Mouse (Mus musculus) embryo, embryonic 11 days (tissue): Measurements from ENCODE around the gene Btbd19.
A peak's percentile ranks its signal among the peaks of the same experiment; 100 is the strongest.

Experiments
- DNase-seq: peaks from one replicate; pipeline ENCODE4 v3.0.0-alpha.2; 2015

The Btbd19 gene

DNA sequence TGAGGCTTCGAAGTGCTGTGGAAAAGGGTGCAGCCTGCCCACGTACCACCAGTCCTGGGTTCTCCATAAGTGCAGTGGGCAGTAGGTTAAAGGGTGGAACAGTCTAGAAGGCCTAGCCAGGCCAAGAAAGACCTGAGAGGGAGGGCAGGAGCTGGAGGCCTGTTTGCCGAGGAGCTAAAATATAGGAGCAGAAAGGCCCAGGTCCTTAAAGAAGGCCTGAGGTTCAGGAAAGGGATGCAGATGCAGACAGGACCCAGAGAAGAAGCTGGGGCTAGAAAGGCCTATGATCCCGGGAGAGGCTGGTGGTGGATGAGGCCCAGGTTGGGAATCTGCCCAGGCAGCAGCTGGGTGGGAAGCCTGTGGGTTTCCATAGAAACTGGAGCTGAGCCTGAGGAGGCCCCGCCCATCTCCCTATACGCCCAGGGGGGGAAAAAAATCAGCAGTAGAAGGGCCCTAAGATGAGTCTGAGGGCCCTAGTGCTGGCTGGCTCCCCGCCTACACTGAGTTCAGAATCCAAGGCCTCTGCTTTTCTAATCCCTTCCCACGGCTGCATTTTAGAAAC, at the start of gene Btbd19:
Gene Btbd19 (minus strand): TSS at position 378 of the 562 bp plus-strand sequence.
- peak; percentile 70 for DNase-seq

DNA sequence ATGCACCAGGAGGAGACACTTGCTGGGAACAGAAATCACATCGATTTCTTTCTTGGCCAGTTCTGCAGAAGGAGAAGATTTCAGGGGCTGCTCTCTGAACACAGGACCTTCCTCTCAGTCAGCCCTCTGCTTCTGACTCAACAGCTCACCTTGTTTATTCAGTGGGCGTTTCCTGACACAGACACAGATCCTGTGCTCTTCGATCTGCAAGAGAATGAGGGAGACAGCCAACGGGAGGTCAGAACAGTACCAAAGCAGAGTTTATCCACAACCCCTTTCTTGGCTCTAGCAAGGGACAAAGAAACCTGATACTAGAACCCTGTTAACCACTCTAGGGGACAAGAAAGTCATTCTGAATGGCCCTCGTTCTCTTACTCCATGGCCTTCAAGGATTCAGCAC, 44.4 kb upstream of the Btbd19 start:
- DNase-seq, result no peak

DNA sequence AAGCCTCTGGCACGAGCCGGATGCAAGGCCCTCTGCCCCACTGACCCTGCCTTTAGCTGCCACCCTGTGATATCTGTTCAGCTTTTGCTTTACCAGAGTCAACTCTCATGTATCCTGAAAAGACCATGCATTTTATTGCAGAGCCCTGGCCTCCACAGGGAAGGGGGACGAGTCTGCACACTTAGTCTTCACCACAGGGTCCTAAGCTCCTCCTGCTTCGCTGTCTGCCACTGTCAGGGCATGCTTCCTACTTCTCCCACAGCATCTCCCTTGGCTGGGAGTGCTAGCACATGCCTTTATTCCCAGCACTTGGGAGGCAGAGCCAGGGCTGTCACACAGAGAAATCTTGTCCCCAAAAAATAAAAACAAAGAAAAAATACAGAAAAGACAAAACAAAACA, 35.7 kb upstream of the Btbd19 start:
- DNase-seq, result no peak

DNA sequence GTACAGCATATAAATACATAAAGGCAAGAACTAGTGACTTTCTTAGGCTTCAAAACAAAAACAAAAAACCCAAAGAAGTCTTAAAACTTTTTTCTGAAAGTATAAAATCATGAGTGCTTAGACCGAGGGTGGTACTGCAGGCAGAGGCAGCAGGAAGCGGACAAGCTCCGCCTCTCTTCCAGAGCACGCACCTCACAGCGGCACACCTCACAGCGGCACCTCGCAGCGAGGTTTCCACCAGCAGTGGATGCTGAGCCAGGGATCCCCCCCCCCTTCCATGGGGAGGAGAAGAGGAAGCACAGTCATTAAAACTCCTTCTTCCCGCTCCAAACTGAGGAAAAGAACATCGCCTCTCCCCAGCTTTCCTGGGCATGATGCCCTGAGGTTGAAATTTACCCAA, 34.1 kb upstream of the Btbd19 start:
- DNase-seq, result no peak

DNA sequence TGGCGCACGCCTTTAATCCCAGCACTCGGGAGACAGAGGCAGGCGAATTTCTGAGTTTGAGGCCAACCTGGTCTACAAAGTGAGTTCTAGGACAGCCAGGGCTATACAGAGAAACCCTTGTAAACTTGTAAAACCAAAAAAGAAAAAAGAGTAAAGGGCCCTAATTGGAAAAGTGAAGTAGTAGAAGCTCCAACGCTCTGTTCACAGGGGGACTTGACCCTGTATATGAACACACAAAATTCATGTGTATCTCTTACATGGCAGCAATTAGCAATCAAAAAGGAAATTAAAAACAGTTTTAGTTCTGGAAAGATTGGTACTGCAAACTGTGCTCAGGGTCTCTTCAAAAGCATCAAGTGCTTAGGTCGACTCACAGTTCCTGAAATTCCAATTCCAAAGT, 30.8 kb upstream of the Btbd19 start:
- no peak for DNase-seq

DNA sequence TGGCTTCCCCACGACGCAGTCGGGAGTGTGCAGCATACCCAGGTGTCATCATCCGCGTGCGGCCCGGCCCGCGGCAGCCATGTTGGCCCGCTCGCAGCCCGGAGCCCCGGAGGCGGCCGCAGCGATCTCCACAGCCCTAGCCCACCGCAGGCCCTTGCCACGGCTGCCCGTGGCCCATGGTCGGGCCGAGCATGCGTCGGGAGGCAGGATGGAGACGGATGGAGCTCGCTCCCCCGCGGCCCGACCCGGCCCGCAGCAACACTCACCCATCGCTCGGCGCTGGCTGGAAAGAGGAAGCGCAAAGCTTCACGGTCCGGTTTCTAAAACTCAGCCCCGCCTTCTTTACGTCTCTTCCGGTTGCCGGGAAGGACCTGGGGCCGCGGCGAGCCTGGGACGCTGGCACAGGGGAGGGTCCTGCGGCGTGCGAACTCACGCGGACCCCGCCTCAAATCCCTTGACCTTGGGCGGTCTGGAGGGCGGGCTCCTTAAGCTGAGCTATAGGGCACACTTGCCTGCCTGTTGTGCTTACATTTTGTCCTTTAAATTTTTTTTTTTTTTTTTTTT, 30.3 kb upstream of the Btbd19 start, which contains the start of gene Rps8:
Gene Rps8 (minus strand): TSS at position 452 of the 564 bp plus-strand sequence.
- DNase-seq, result peak; percentile 97

DNA sequence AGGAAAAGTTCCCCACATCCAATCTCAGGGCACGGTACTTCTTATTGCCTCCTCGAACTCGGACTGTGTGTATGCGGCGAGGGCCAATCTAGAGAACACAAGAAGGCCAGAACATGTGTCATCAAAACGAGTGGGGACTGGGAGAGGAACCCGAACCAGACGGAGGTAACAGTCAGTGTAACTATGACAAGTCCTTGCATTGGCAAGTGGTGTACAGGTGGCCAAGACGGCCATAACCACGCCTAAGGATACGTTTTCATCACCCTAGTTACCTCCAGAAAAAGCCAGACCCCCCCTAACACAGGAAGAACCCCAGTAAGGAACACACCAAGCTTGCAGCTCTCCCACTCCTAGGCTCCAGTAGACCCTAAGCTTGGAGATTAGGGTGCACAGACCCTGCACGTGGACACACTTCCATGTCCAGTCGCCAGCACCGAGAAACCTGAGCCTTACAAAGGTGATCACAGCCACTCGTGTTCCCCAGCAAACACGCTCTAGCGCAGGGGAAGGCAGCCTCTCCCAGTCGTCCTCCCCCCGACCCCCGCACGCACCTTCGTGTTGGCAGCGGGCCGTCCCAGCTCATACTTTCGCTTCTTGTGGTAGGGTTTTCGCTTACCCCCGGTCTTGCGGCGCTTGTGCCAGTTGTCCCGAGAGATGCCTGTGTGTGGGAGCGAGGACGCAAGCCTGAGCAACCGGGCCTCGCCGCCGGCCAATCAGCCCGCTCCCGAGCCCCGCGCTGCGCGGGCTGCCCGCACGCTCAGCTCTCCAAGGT, 29.7 kb upstream of the Btbd19 start:
- DNase-seq, result no peak

DNA sequence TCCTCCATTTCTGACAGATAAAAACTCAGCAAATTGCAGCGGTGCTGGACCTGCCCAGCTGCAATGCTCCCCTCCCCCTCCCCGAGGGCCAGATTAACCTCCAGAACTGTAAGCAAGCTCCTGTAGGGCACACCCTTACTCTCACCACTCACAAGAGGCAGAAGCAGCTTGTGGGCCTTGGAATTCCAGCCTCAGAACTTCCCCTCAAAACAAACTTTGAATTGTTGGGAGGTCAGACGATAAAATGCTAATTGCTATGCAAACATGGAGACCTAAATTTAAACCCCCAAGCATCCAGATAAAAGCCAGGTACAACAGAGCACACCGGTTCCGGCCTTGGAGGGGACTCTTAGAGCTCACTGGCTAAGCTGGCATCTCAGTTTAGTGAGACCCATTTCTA, 27.2 kb upstream of the Btbd19 start:
- DNase-seq, result no peak

DNA sequence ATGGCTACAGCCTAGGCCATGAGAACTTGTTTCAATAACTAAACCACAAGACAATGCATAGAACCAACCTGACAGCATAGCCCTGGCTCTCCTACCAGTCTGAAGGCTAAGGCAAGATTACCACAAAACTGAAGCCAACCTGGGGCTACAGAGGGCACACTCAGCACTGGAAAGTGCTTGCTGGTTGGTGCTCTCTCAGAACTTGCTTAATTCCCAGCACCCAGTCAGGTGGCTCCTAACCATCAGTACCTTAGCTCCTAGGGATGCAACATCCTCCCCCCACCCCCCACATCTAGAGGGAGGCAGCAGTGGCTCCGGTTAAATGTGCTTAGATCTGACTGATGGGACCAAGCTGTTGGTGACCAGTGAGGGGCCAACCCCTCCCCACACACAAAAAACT, 25.9 kb upstream of the Btbd19 start:
- DNase-seq, result no peak

DNA sequence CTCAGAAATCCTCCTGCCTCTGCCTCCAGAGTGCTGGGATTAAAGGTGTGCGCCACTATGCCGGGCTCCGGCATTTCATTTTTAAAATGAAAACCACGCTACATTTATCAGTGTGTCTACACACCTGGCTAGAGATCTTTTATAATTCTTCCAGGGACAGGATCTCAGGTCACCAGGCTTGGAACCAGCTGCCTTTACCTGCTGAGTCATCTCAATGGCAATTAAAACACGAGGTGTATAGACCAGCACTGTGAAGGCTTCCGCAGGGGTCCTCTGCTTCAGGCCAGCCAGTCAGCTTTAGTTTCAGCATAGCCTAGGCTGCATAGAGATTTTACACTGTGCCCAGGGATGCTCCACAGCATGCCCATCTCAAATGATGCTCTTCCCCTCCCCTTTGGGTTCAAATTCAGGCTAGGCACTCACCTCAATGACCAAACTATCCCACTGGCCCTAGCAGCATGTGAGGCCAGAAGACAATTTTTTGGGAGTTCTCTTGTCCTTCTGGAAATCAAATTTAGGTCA, 24.7 kb upstream of the Btbd19 start:
- no peak for DNase-seq

DNA sequence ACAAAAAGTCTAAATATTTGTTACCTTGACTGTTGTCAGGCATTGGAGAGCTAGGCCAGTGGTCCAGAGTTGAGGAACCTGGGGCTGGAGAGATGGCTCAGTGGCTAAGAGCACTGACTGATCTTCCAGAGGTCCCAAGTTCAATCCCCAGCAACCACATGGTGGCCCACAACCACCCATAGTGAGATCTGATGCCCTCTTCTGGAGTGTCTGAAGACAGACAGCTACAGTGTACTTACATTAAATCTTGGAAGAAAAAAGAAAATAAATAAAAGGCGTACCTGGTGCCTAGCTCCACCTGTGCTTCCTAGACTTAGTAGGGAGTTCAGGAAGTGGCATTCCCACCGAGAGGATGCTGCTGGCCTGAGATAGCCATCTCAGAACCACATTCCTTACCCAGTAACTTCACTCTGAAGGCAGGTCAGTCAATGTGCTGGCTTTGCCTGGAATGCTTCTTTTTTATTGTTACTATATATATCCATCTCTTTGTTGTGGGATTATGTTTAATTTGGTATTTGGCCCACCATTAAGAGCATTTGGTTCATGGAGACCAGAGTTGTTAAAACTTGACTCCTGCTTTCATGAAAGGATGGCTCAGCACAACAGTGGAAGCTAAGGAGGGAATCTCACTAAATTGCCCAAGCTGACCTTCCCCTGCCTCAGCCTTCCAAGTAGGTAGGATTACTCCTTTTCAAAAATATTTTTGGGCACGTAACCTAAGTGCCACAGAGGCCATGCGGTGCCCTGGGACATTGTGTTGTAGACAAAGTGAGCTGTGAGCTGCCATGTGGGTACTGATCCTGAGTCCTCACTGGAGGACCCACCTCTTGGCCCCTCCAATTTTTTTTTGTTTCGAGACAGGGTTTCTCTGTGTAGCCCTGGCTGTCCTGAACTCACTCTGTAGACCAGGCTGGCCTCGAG, 24.0 kb upstream of the Btbd19 start:
- no peak for DNase-seq

DNA sequence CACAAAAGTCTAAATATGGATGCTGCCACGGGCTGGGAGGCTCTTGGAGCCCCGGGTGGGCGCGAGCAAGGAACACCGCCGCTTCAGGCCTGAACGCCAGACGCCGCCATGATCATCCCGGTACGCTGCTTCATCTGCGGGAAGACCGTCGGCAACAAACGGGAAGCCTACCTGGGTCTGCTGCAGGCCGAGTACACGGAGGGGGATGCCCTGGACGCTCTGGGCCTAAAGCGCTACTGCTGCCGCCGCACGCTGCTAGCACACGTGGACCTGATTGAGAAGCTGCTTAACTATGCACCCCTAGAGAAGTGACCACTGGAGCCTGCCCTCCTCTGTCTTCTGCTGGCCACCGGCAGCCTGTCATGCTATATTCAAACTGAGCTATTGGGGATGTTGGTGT, 23.3 kb upstream of the Btbd19 start:
- no peak for DNase-seq

DNA sequence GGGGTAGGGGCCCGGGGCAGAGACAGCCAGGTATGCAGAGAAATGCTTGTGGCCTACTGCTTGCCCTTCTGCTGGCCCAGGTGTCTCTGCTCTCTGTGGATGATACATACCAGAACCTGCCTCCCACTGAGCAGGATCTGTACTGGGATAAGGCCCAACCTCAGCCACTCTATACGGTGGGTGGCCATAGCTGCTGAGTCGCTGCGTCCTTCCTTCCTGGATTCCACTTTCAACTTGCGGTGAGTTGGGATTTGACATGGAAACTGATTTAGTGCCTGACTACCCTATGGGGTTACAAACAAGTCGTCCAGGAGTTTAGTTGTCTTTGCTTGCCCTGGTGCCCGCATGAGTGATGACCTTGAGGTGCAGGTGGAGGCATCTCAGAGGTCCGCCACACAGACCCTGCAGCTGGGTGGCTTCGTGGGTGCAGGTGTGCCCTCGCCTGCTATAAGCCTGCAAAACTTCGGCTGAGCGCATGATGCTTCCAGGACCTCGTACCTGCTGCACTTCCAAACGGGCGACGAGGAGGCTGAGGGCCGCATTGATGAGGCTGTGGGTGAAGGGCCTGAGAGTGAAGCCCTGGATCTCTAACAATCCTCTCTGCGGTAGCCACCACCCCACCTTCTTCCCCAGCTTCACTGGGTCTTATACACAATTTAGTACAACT, 22.7 kb upstream of the Btbd19 start:
- no peak for DNase-seq

DNA sequence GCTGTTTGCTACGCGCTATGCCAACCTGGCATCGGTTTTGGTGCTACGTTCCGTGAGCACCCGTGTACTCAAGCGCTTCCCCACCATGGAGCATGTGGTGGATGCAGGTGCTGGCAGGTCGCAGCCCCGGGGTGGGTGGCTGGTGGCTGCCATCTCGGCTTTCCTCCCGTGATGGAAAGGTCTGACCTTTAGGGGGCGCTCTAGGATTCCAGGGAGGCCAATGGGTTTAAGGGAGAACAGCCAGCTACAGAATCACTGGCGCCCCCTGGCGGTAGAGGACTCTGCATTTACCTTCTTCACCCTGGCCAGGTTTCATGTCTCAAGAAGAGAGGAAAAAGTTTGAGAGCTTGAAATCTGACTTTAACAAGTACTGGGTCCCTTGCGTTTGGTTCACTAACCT, 20.7 kb upstream of the Btbd19 start:
- peak; percentile 86 for DNase-seq

DNA sequence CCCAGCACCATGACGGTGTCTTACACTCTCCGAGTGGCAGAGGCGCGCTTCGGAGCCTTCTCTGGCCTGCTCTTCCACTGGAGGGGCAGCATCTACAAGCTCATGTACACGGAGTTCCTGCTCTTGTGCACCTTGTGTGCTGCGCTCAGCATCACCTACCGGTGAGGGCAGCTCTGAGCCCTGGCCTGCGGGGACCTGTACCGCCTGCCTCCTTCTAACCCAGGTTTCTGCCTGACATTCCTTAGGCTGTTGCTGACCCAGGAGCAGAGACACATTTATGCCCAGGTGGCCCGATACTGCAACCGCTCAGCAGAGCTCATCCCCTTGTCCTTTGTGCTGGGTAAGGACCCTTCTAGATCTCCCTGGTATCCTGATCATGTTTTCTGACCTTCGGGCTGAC, 19.7 kb upstream of the Btbd19 start:
- no peak for DNase-seq

DNA sequence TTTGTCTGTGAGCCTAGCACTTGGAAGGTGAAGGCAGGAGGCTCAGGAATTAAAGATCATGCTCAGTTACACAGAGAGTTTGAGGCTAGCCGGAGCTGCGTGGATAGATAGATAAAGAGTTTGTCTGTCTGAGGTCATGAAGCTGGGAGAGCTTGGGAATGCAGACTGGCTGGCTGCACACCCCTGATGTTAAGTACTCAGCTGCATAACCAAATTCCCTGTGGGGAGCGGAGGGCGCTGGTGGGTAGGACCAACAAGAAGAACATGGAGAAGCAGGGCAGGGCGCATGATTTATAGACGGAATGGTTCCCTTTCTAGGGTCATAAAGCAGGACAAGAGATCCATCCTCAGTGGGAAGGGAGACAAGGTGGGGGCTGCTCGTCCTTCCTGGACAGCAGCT, 17.5 kb upstream of the Btbd19 start:
- DNase-seq, result no peak

DNA sequence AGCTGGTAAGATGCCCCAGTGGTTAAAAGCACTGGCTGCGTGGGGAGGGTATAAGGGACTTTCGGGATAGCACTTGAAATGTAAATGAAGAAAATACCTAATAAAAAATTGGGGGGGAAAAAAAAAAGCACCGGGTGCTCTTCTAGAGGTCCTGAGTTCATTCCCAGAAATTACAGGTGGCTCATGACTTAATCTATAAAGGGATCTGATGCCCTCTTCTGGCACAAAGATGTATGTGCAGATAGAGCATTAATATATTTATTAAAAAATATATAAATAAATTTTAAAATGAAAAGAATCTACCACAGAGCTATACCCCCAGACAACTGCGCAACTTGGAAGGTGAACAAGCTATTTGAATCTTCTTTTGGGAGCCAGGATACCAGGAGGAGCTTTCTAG, 15.1 kb upstream of the Btbd19 start:
- DNase-seq, result no peak

DNA sequence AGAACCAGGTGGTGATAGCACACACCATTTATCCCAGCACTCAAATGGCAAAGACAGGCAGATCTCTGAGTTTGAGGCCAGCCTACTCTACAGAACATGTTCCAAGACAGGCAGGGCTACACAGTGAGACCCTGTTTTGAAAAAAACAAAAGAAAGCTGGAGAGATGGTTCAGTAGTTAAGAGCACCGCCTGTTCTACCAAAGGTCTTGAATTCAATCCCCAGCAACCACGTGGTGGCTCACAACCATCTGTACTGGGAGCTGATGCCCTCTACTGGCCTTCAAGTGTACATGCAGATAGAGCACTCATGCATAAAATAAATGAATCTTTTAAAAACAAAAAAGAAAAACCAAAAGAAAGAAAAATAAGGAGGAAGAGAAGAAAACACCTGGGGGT, 13.7 kb upstream of the Btbd19 start:
- DNase-seq, result peak; percentile 63

DNA sequence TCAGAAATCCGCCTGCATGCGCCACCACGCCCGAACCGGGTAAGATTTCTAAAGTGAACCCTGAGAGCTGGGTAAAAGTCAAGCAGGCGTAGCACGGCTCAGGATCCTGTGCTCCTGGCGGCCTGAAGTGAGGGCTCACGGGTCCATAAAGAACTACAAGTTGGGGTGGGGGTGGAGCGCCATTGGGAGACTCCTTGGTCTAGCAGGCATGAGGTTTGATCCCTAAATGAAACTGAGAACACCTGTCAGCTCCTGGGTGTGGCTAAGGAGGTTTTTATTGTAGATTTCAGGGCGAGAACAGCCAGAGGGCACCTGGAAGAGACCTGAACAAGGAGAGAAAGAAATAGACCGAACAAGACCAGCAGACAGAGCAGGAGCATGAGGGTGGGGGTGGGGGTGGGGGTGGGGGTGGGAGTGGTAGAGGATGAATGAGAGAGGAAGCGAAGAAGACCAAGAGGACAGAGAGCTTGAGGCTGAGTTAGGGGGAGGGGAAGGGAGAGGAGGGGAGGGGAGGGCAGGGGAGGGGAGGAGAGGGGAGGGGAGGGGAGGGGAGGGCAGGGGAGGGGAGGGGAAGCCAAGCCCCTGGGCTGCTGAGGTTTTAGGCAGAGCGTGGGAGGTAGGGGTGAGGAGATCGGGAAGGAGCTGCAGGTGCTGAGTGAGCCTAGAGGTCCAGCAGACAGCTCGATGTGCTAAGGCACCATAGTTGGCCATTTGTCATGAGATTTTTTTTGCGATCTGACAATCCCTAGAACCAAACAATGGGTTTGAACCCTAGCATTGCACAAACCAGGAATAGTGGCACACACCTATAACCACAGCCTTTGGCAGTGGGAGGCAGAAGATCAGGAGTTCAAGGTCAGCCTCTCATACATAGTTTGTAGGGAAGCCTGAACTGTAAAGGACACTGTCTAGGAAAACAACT, 13.0 kb upstream of the Btbd19 start:
- DNase-seq, result no peak

DNA sequence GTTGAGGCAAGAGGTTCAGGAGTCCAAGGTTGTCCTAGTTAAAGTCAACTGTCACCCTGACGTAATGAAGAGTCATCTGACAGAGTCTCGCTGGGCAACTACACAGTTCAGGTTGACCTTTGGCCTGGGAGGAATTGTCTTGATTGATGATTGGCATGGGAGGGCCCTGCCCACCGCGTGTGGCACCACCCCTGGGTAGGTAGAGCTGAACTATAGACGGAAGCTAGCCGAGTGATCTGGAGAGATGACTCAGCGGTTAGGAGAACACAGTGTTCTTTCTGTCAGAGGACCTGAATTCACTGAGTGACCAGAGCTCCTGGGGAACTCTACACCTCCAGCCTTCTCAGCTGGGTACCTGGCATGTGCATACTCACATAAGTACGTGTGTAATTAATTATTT, 10.5 kb upstream of the Btbd19 start:
- no peak for DNase-seq

DNA sequence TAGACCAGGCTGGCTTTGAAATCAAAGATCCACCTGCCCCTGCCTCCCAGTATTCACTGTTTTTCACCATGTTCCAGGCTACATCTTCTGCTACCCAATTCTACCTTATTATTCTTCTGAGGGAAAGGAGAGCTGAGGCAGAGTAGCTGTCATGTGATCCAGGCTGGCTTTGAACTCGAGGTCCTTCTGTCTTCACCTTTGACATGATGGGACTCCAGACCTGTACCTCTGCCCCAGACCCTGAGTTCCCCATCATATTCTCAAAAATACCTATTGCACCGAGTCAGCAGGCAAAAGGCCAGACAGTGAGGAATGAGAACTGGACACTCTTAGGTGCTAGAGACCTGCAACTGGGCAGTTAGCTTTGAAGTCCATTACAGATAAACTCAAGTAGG, 9.1 kb upstream of the Btbd19 start:
- no peak for DNase-seq
